Mouse (Mus musculus): ENCODE measurements around the gene Olfr1183. TPM values are rescaled to one million over a fixed set of nuclear protein-coding genes. Genes with fewer than 3 reads are reported as not detected.
"Not testable (repeated sequence)": the region's sequence is repeated elsewhere in the genome, so short reads cannot be mapped to it uniquely, and the experiment has no call there.

The Olfr1183 gene
- not detected in 2 replicates for polyA plus RNA-seq (2012; ENCODE audit: insufficient read depth, low replicate concordance)

GRCm38 (mm10) chr2:88454567-88454966, at the start of gene Olfr1183:
Gene Olfr1183 (plus strand): TSS chr2:88454867.
- not testable (repeated sequence) for H3K4me1 ChIP-seq; H3K9me3 ChIP-seq; H3K4me3 ChIP-seq (replicated peaks); H3K36me3 ChIP-seq (replicated peaks; ENCODE audit: low read length); H3K27me3 ChIP-seq (replicated peaks)

GRCm38 (mm10) chr2:88406353-88406752, 48.3 kb upstream of the Olfr1183 start, which contains the start of gene Olfr1179:
Gene Olfr1179 (minus strand): TSS chr2:88406453.
- H3K4me1 ChIP-seq: no peaks in the 10 kb centered on the region
- H3K36me3 ChIP-seq (replicated peaks; ENCODE audit: low read length): no peaks in the 10 kb centered on the region
- H3K4me3 ChIP-seq (replicated peaks): no peak within 1 kb of the TSS
- H3K27me3 ChIP-seq (replicated peaks): no peaks in the 10 kb centered on the region
- H3K9me3 ChIP-seq: no peaks in the 10 kb centered on the region
- TF ChIP-seq GATA1 (IDR thresholded peaks at IDR 0.05; ENCODE audit: borderline replicate concordance, low read length) (no peak), FLI1 (IDR thresholded peaks at IDR 0.05; ENCODE audit: low read length) (no peak)

- no peak within 1 kb of the TSS for H3K4me3 ChIP-seq (replicated peaks)
- TF ChIP-seq GATA1 (IDR thresholded peaks at IDR 0.05; ENCODE audit: borderline replicate concordance, low read length) (no peak), FLI1 (IDR thresholded peaks at IDR 0.05; ENCODE audit: low read length) (no peak)
- no peaks in the 10 kb centered on the region for H3K4me1 ChIP-seq
- H3K36me3 ChIP-seq (replicated peaks; ENCODE audit: low read length): no peaks in the 10 kb centered on the region
- no peaks in the 10 kb centered on the region for H3K9me3 ChIP-seq
- no peaks in the 10 kb centered on the region for H3K27me3 ChIP-seq (replicated peaks)
Measured at GRCm38 (mm10) chr2:88419051-88419450, 35.6 kb upstream of the Olfr1183 start, which contains the start of gene Olfr1180. Gene Olfr1180 (minus strand): TSS chr2:88419151.

- H3K27me3 ChIP-seq (replicated peaks): no peaks in the 10 kb centered on the region
Measured at GRCm38 (mm10) chr2:88426071-88426470, 28.6 kb upstream of the Olfr1183 start, which contains the start of gene Olfr1181. Gene Olfr1181 (minus strand): TSS chr2:88426171.

GRCm38 (mm10) chr2:88449031-88449430, 5.6 kb upstream of the Olfr1183 start, which contains the start of gene Gm13757:
Gene Gm13757 (minus strand): TSS chr2:88449131.
- Histone ChIP-seq H3K27me3 (replicated peaks) (no peaks in the 10 kb centered on the region), H3K4me1 (no peaks in the 10 kb centered on the region), H3K9me3 (no peaks in the 10 kb centered on the region), H3K36me3 (replicated peaks; ENCODE audit: low read length) (no peaks in the 10 kb centered on the region), H3K4me3 (replicated peaks) (no peak within 1 kb of the TSS)
- TF ChIP-seq FLI1 (IDR thresholded peaks at IDR 0.05; ENCODE audit: low read length) (no peak), GATA1 (IDR thresholded peaks at IDR 0.05; ENCODE audit: borderline replicate concordance, low read length) (no peak)

More at GRCm38 (mm10) chr2:88426071-88426470, 28.6 kb upstream of the Olfr1183 start, which contains the start of gene Olfr1181:
- no peaks in the 10 kb centered on the region for H3K4me1 ChIP-seq
- TF ChIP-seq GATA1 (IDR thresholded peaks at IDR 0.05; ENCODE audit: borderline replicate concordance, low read length) (no peak), FLI1 (IDR thresholded peaks at IDR 0.05; ENCODE audit: low read length) (no peak)
- no peaks in the 10 kb centered on the region for H3K36me3 ChIP-seq (replicated peaks; ENCODE audit: low read length)
- H3K9me3 ChIP-seq: no peaks in the 10 kb centered on the region
- no peak within 1 kb of the TSS for H3K4me3 ChIP-seq (replicated peaks)

GRCm38 (mm10) chr2:88483298-88483697, 28.6 kb downstream of the Olfr1183 start, which contains the start of gene Olfr1184:
Gene Olfr1184 (plus strand): TSS chr2:88483598.
- H3K36me3 ChIP-seq (replicated peaks; ENCODE audit: low read length): no peaks in the 10 kb centered on the region
- H3K4me3 ChIP-seq (replicated peaks): no peak within 1 kb of the TSS
- H3K4me1 ChIP-seq: no peaks in the 10 kb centered on the region
- TF ChIP-seq GATA1 (IDR thresholded peaks at IDR 0.05; ENCODE audit: borderline replicate concordance, low read length): no peak
- no peak for TF ChIP-seq FLI1 (IDR thresholded peaks at IDR 0.05; ENCODE audit: low read length)
- no peaks in the 10 kb centered on the region for H3K9me3 ChIP-seq
- H3K27me3 ChIP-seq (replicated peaks): no peaks in the 10 kb centered on the region

- no peaks in the 10 kb centered on the region for H3K36me3 ChIP-seq (replicated peaks; ENCODE audit: low read length)
- no peaks in the 10 kb centered on the region for H3K9me3 ChIP-seq
- no peaks in the 10 kb centered on the region for H3K4me1 ChIP-seq
- H3K27me3 ChIP-seq (replicated peaks): no peaks in the 10 kb centered on the region
- no peak within 1 kb of the TSS for H3K4me3 ChIP-seq (replicated peaks)
- TF ChIP-seq GATA1 (IDR thresholded peaks at IDR 0.05; ENCODE audit: borderline replicate concordance, low read length) (no peak), FLI1 (IDR thresholded peaks at IDR 0.05; ENCODE audit: low read length) (no peak)
Measured at GRCm38 (mm10) chr2:88493020-88493419, 38.4 kb downstream of the Olfr1183 start, which contains the start of gene Olfr1185-ps1. Gene Olfr1185-ps1 (plus strand): TSS chr2:88493320.

GRCm38 (mm10) chr2:88518251-88518650, 63.6 kb downstream of the Olfr1183 start, which contains the start of gene Olfr1186:
Gene Olfr1186 (plus strand): TSS chr2:88518551.
- H3K27me3 ChIP-seq (replicated peaks): no peaks in the 10 kb centered on the region
- no peak for TF ChIP-seq FLI1 (IDR thresholded peaks at IDR 0.05; ENCODE audit: low read length)
- H3K9me3 ChIP-seq: no peaks in the 10 kb centered on the region
- no peak within 1 kb of the TSS for H3K4me3 ChIP-seq (replicated peaks)
- no peaks in the 10 kb centered on the region for H3K36me3 ChIP-seq (replicated peaks; ENCODE audit: low read length)
- no peaks in the 10 kb centered on the region for H3K4me1 ChIP-seq

Other genes with a start within 250 kb of the Olfr1183 start
- gene Olfr1170, start 226.5 kb upstream of the Olfr1183 start, polyA plus RNA-seq (2012; ENCODE audit: insufficient read depth, low replicate concordance): not detected in 2 replicates
- not detected in 2 replicates for gene Olfr1173, start 175.0 kb upstream of the Olfr1183 start, polyA plus RNA-seq (2012; ENCODE audit: insufficient read depth, low replicate concordance)
- gene Olfr1174-ps, start 139.7 kb upstream of the Olfr1183 start, polyA plus RNA-seq (2012; ENCODE audit: insufficient read depth, low replicate concordance): not detected in 2 replicates
- not detected in 2 replicates for gene Olfr1175-ps, start 127.7 kb upstream of the Olfr1183 start, polyA plus RNA-seq (2012; ENCODE audit: insufficient read depth, low replicate concordance)
- not detected in 2 replicates for gene Olfr1176, start 118.1 kb upstream of the Olfr1183 start, polyA plus RNA-seq (2012; ENCODE audit: insufficient read depth, low replicate concordance)
- not detected in 2 replicates for gene Olfr1177-ps, start 108.4 kb upstream of the Olfr1183 start, polyA plus RNA-seq (2012; ENCODE audit: insufficient read depth, low replicate concordance)
- 0.45 TPM in 1 of 2 replicates, not detected in the other for gene Olfr1178, start 67.8 kb upstream of the Olfr1183 start, polyA plus RNA-seq (2012; ENCODE audit: insufficient read depth, low replicate concordance)
- not detected in 2 replicates for gene Olfr1179, start 48.4 kb upstream of the Olfr1183 start, polyA plus RNA-seq (2012; ENCODE audit: insufficient read depth, low replicate concordance)
- not detected in 2 replicates for gene Olfr1180, start 35.7 kb upstream of the Olfr1183 start, polyA plus RNA-seq (2012; ENCODE audit: insufficient read depth, low replicate concordance)
- not detected in 2 replicates for gene Olfr1181, start 28.7 kb upstream of the Olfr1183 start, polyA plus RNA-seq (2012; ENCODE audit: insufficient read depth, low replicate concordance)
- gene Gm13757, start 5.7 kb upstream of the Olfr1183 start, polyA plus RNA-seq (2012; ENCODE audit: insufficient read depth, low replicate concordance): not detected in 2 replicates
- gene Olfr1184, start 28.7 kb downstream of the Olfr1183 start, polyA plus RNA-seq (2012; ENCODE audit: insufficient read depth, low replicate concordance): not detected in 2 replicates
- not detected in 2 replicates for gene Olfr1185-ps1, start 38.5 kb downstream of the Olfr1183 start, polyA plus RNA-seq (2012; ENCODE audit: insufficient read depth, low replicate concordance)
- gene Olfr1186, start 63.7 kb downstream of the Olfr1183 start, polyA plus RNA-seq (2012; ENCODE audit: insufficient read depth, low replicate concordance): not detected in 2 replicates
- not detected in 2 replicates for gene Olfr1188, start 102.1 kb downstream of the Olfr1183 start, polyA plus RNA-seq (2012; ENCODE audit: insufficient read depth, low replicate concordance)
- gene Olfr1189, start 131.6 kb downstream of the Olfr1183 start, polyA plus RNA-seq (2012; ENCODE audit: insufficient read depth, low replicate concordance): not detected in 2 replicates
- not detected in 2 replicates for gene Olfr1191-ps1, start 185.7 kb downstream of the Olfr1183 start, polyA plus RNA-seq (2012; ENCODE audit: insufficient read depth, low replicate concordance)
- gene Olfr1192-ps1, start 193.6 kb downstream of the Olfr1183 start, polyA plus RNA-seq (2012; ENCODE audit: insufficient read depth, low replicate concordance): not detected in 2 replicates
- not detected in 2 replicates for gene Olfr1193, start 220.8 kb downstream of the Olfr1183 start, polyA plus RNA-seq (2012; ENCODE audit: insufficient read depth, low replicate concordance)
- gene Olfr1195, start 234.3 kb downstream of the Olfr1183 start, polyA plus RNA-seq (2012; ENCODE audit: insufficient read depth, low replicate concordance): not detected in 2 replicates
- not detected in 2 replicates for gene Olfr1196, start 249.7 kb downstream of the Olfr1183 start, polyA plus RNA-seq (2012; ENCODE audit: insufficient read depth, low replicate concordance)

All from megakaryocyte, embryonic 14.5 days (primary cell).